ENCODE assay signal across 22 mouse cellular contexts in genomic region chr4:137461217-137461616, GRCm38 (mm10). TPM values are rescaled to one million over a fixed set of nuclear protein-coding genes. Genes with fewer than 3 reads are reported as not detected.
DNase-seq lines count a peak whose midpoint lies in the region; ATAC-seq lines count a peak whose summit lies in the region.
"Had no signal": no experiment of that assay in that cellular context is flagged by ENCODE, and none has a peak within 500 bp of the region (broad histone marks: within the 10 kb centered on the region; RNA-seq: fewer than 3 reads in every experiment).

No protein-coding gene starts in this region.

- H3K36me3 ChIP-seq in heart, embryonic 13.5 days, result no peaks in the 10 kb centered on the region
- no peaks in the 10 kb centered on the region for H3K36me3 ChIP-seq in kidney, embryonic 16.5 days (ENCODE audit: insufficient read depth, low read length)
- no peaks in the 10 kb centered on the region for H3K36me3 ChIP-seq in embryonic facial prominence, embryonic 15.5 days
- H3K36me3 ChIP-seq: forebrain, embryonic 12.5 days; liver, embryonic 15.5 days had no signal

- DNase-seq in heart, adult 8-10 months (ENCODE audit: low spot score), result no peak
- DNase-seq in kidney, adult 11 months, result no peak
- peak; percentile 55 for DNase-seq in R1 (ENCODE audit: low read depth, low spot score)
- DNase-seq in layer of hippocampus, adult 8-10 months (ENCODE audit: low spot score in 2 of 2), result no peak
- DNase-seq: adrenal gland, postnatal 14 days; cerebellum, postnatal 10 days; kidney, postnatal 25 days; layer of hippocampus, postnatal 36 days; left cerebral cortex, postnatal 4 days; spleen, adult 18-20 months; thymus, postnatal 14 days had no signal

- WGBS in heart, embryonic 13.5 days, result 70% methylated on average over 4 of the region's 4 CpGs
- 68% methylated on average over 4 of the region's 4 CpGs for WGBS in kidney, embryonic 16.5 days
- 72% methylated on average over 4 of the region's 4 CpGs for WGBS in embryonic facial prominence, embryonic 15.5 days

- ATAC-seq in heart, embryonic 13.5 days (ENCODE audit: extremely low read depth, insufficient number of reproducible peaks, low FRiP score, low TSS enrichment), result no peak
- no peak for ATAC-seq in kidney, embryonic 16.5 days (ENCODE audit: low FRiP score, low TSS enrichment)
- ATAC-seq in embryonic facial prominence, embryonic 15.5 days (ENCODE audit: insufficient number of reproducible peaks, low FRiP score, low TSS enrichment, low read depth), result no peak
- no peak for ATAC-seq in frontal cortex, adult (ENCODE audit: low TSS enrichment)
- ATAC-seq: inflammation-experienced regulatory T-cells, adult 6 months; midbrain, embryonic 16.5 days had no signal

- H3K9me3 ChIP-seq in heart, embryonic 13.5 days, result no peaks in the 10 kb centered on the region
- H3K9me3 ChIP-seq in kidney, embryonic 16.5 days (ENCODE audit: low read length), result no peaks in the 10 kb centered on the region
- H3K9me3 ChIP-seq in embryonic facial prominence, embryonic 15.5 days (replicated peaks), result no peaks in the 10 kb centered on the region
- H3K9me3 ChIP-seq: forebrain, embryonic 12.5 days; liver, embryonic 15.5 days had no signal

- H3K27ac ChIP-seq in heart, embryonic 13.5 days (replicated peaks), result peak overlapping the region; percentile 68
- H3K27ac ChIP-seq in kidney, embryonic 16.5 days (ENCODE audit: low read length), result peak overlapping the region; percentile 59
- peak overlapping the region; percentile 68 for H3K27ac ChIP-seq in embryonic facial prominence, embryonic 15.5 days (replicated peaks)
- H3K27ac ChIP-seq: forebrain, embryonic 12.5 days; liver, embryonic 15.5 days; macrophage had no signal

- H3K27me3 ChIP-seq in heart, embryonic 13.5 days (replicated peaks), result no peaks in the 10 kb centered on the region
- H3K27me3 ChIP-seq in kidney, embryonic 16.5 days (ENCODE audit: insufficient read depth, low read length), result no peaks in the 10 kb centered on the region
- no peaks in the 10 kb centered on the region for H3K27me3 ChIP-seq in embryonic facial prominence, embryonic 15.5 days
- H3K27me3 ChIP-seq: forebrain, embryonic 12.5 days; liver, embryonic 15.5 days had no signal

- no peak overlapping the region for H3K9ac ChIP-seq in heart, embryonic 13.5 days
- H3K9ac ChIP-seq in kidney, embryonic 16.5 days (replicated peaks; ENCODE audit: low read length), result no peak overlapping the region
- H3K9ac ChIP-seq in embryonic facial prominence, embryonic 15.5 days, result no peak overlapping the region
- H3K9ac ChIP-seq: forebrain, embryonic 12.5 days; liver, embryonic 15.5 days had no signal

- peaks cover 53% of the 10 kb centered on the region for H3K4me1 ChIP-seq in heart, embryonic 13.5 days
- peaks cover 20% of the 10 kb centered on the region for H3K4me1 ChIP-seq in kidney, embryonic 16.5 days (ENCODE audit: insufficient read depth, low read length)
- H3K4me1 ChIP-seq in embryonic facial prominence, embryonic 15.5 days, result peaks cover 36% of the 10 kb centered on the region

- no peak overlapping the region for H3K4me2 ChIP-seq in heart, embryonic 13.5 days
- no peak overlapping the region for H3K4me2 ChIP-seq in kidney, embryonic 16.5 days (replicated peaks; ENCODE audit: low read depth, low read length)
- H3K4me2 ChIP-seq in embryonic facial prominence, embryonic 15.5 days (replicated peaks), result no peak overlapping the region
- H3K4me2 ChIP-seq: forebrain, embryonic 12.5 days; liver, embryonic 15.5 days had no signal

- H3K4me3 ChIP-seq in heart, embryonic 13.5 days, result no peak overlapping the region
- H3K4me3 ChIP-seq in kidney, embryonic 16.5 days (ENCODE audit: low read length), result no peak overlapping the region
- H3K4me3 ChIP-seq in embryonic facial prominence, embryonic 15.5 days (replicated peaks), result no peak overlapping the region
- H3K4me3 ChIP-seq: forebrain, embryonic 12.5 days; liver, embryonic 15.5 days had no signal

RNA-seq across cellular contexts. Expression of gene Hspg2, which starts 7.4 kb away (rescaled TPM):
- 48.9 and 50.0 TPM in 2 replicates for polyA plus RNA-seq in heart, embryonic 13.5 days (2015; fragmentation: Nextera tagmentation; extraction: Ambion mirVana)
- total RNA-seq in heart, adult 8-10 months (2022), result 100 to 1,000 TPM; 124 to 205 (median 189) TPM
- polyA plus RNA-seq in kidney, embryonic 16.5 days (2015; fragmentation: Nextera tagmentation; extraction: Ambion mirVana), result 39.6 and 41.7 TPM in 2 replicates
- 48.5 and 49.1 TPM in 2 replicates for polyA plus RNA-seq in embryonic facial prominence, embryonic 15.5 days (2015; fragmentation: Nextera tagmentation; extraction: Ambion mirVana)
- total RNA-seq in layer of hippocampus, adult 8-10 months (2022), result 1 to 10 TPM; 4.2 to 6.1 (median 5.6) TPM
- polyA plus RNA-seq: inflammation-experienced regulatory T-cells, adult 6 months had no signal

RNA-seq across cellular contexts. Expression of gene 1700013G24Rik, which starts 8.1 kb away (rescaled TPM):
- not detected in 2 replicates for polyA plus RNA-seq in heart, embryonic 13.5 days (2015; fragmentation: Nextera tagmentation; extraction: Ambion mirVana)
- not detected for total RNA-seq in heart, adult 8-10 months (2022)
- not detected in 2 replicates for polyA plus RNA-seq in kidney, embryonic 16.5 days (2015; fragmentation: Nextera tagmentation; extraction: Ambion mirVana)
- polyA plus RNA-seq in embryonic facial prominence, embryonic 15.5 days (2015; fragmentation: Nextera tagmentation; extraction: Ambion mirVana), result not detected in 2 replicates
- total RNA-seq in layer of hippocampus, adult 8-10 months (2022), result not detected
- total RNA-seq: adrenal gland, postnatal 14 days; layer of hippocampus, postnatal 36 days; left cerebral cortex, postnatal 4 days had no signal
- polyA plus RNA-seq: forebrain, embryonic 12.5 days; inflammation-experienced regulatory T-cells, adult 6 months; liver, embryonic 15.5 days; macrophage; midbrain, embryonic 16.5 days; stomach, embryonic 16.5 days had no signal

RNA-seq across cellular contexts. Expression of gene Cela3b, which starts 30.9 kb away (rescaled TPM):
- 0.22 TPM in 1 of 2 replicates, not detected in the other for polyA plus RNA-seq in heart, embryonic 13.5 days (2015; fragmentation: Nextera tagmentation; extraction: Ambion mirVana)
- not detected for total RNA-seq in heart, adult 8-10 months (2022)
- polyA plus RNA-seq in kidney, embryonic 16.5 days (2015; fragmentation: Nextera tagmentation; extraction: Ambion mirVana), result not detected in 2 replicates
- not detected in 2 replicates for polyA plus RNA-seq in embryonic facial prominence, embryonic 15.5 days (2015; fragmentation: Nextera tagmentation; extraction: Ambion mirVana)
- not detected for total RNA-seq in layer of hippocampus, adult 8-10 months (2022)
- total RNA-seq: adrenal gland, postnatal 14 days; layer of hippocampus, postnatal 36 days; left cerebral cortex, postnatal 4 days had no signal
- polyA plus RNA-seq: forebrain, embryonic 12.5 days; inflammation-experienced regulatory T-cells, adult 6 months; macrophage; midbrain, embryonic 16.5 days had no signal

RNA-seq across cellular contexts. Expression of gene Cela3a, which starts 51.6 kb away (rescaled TPM):
- not detected in 2 replicates for polyA plus RNA-seq in heart, embryonic 13.5 days (2015; fragmentation: Nextera tagmentation; extraction: Ambion mirVana)
- not detected for total RNA-seq in heart, adult 8-10 months (2022)
- not detected in 2 replicates for polyA plus RNA-seq in kidney, embryonic 16.5 days (2015; fragmentation: Nextera tagmentation; extraction: Ambion mirVana)
- polyA plus RNA-seq in embryonic facial prominence, embryonic 15.5 days (2015; fragmentation: Nextera tagmentation; extraction: Ambion mirVana), result not detected in 2 replicates
- not detected for total RNA-seq in layer of hippocampus, adult 8-10 months (2022)
- total RNA-seq: adrenal gland, postnatal 14 days; layer of hippocampus, postnatal 36 days; left cerebral cortex, postnatal 4 days had no signal
- polyA plus RNA-seq: forebrain, embryonic 12.5 days; gonadal fat pad, adult 2 months; inflammation-experienced regulatory T-cells, adult 6 months; liver, embryonic 15.5 days; macrophage; midbrain, embryonic 16.5 days had no signal
